Mouse (Mus musculus) liver, postnatal 0 days (tissue): ENCODE measurements around the gene Tesk2.

Experiments used
- CTCF ChIP-seq: sonication (generic); IDR thresholded peaks from 2 replicates; pipeline ENCODE4 v1.5.1; 2016; ENCODE audit warnings: antibody characterized with exemption, low read depth
- EP300 ChIP-seq: IDR thresholded peaks from 2 replicates; pipeline ENCODE4 v1.6.1; 2016; ENCODE audit warnings: antibody characterized with exemption, low read depth, mild to moderate bottlenecking

GRCm38 (mm10) chr4:116721098-116721628 lies 415 bp downstream of the Tesk2 start:
- TF ChIP-seq CTCF (no peak), EP300 (no peak)
